Mouse (Mus musculus) stomach, embryonic 14.5 days (tissue): ENCODE measurements around the gene Foxd1. TPM values are rescaled to one million over a fixed set of nuclear protein-coding genes. Genes with fewer than 3 reads are reported as not detected.
A peak's percentile ranks its signal among the peaks of the same experiment; 100 is the strongest.

Experiments used
- ATAC-seq: fragments of 200-750 bp; cut with Nextera tagmentation; 2 replicates; pipeline ENCODE4 v1.8.0; 2017; ENCODE audit warnings: low read depth, moderate TSS enrichment; ENCODE audit not compliant: insufficient number of reproducible peaks, insufficient read depth, low FRiP score
- H3K27ac ChIP-seq: fragments of 300-500 bp; sonication (generic); 2 replicates; pipeline ENCODE4 v1.5.1; 2014; ENCODE audit warnings: mild to moderate bottlenecking, low read length, moderate library complexity, mixed read lengths
- H3K27me3 ChIP-seq: fragments of 300-500 bp; sonication (generic); 2 replicates; pipeline ENCODE4 v1.6.1; 2014; ENCODE audit warnings: low read length, control low read depth, mixed read lengths; ENCODE audit not compliant: control insufficient read depth, insufficient read depth
- H3K36me3 ChIP-seq: fragments of 300-500 bp; sonication (generic); 2 replicates; pipeline ENCODE4 v1.6.1; 2014; ENCODE audit warnings: mild to moderate bottlenecking, control low read depth, low read length, moderate library complexity, mixed read lengths; ENCODE audit not compliant: control insufficient read depth, insufficient read depth
- H3K4me1 ChIP-seq: fragments of 300-500 bp; sonication (generic); 2 replicates; pipeline ENCODE4 v1.6.1; 2014; ENCODE audit warnings: low read length, control low read depth, mixed read lengths; ENCODE audit not compliant: control insufficient read depth, insufficient read depth
- H3K4me2 ChIP-seq: fragments of 300-500 bp; sonication (generic); replicated peaks from 2 replicates; pipeline ENCODE4 v1.6.1; 2014; ENCODE audit warnings: low read depth, low read length, control low read depth
- H3K4me3 ChIP-seq: fragments of 300-500 bp; sonication (generic); 2 replicates; pipeline ENCODE4 v1.5.1; 2014; ENCODE audit warnings: low read depth, low read length, control low read depth
- H3K9ac ChIP-seq: fragments of 300-500 bp; sonication (generic); replicated peaks from 2 replicates; pipeline ENCODE4 v1.6.1; 2014; ENCODE audit warnings: low read depth, mild to moderate bottlenecking, control low read depth, low read length, moderate library complexity, mixed read lengths
- H3K9me3 ChIP-seq: fragments of 300-500 bp; sonication (generic); 2 replicates; pipeline ENCODE4 v1.6.1; 2016; ENCODE audit warnings: low read depth, low read length, control low read depth; ENCODE audit not compliant: control insufficient read depth
- WGBS: fragments of 180-500 bp; shearing (Covaris S2); extraction: QIAGEN DNeasy Blood & Tissue Kit; methylation state at CpG from one replicate; pipeline ENCODE4 v1.1.7; 2014; 5-methylcytosine and 5-hydroxymethylcytosine counted together
- polyA plus RNA-seq: library from polyadenylated mRNA; unstranded; fragments of >200 nt; fragmentation: Nextera tagmentation; extraction: Ambion mirVana; gene quantifications from 2 replicates; pipeline ENCODE4 v1.2.1, GENCODE M21; 2014

The Foxd1 gene
- polyA plus RNA-seq, 1 experiment from 2014 or later, result not detected

DNA sequence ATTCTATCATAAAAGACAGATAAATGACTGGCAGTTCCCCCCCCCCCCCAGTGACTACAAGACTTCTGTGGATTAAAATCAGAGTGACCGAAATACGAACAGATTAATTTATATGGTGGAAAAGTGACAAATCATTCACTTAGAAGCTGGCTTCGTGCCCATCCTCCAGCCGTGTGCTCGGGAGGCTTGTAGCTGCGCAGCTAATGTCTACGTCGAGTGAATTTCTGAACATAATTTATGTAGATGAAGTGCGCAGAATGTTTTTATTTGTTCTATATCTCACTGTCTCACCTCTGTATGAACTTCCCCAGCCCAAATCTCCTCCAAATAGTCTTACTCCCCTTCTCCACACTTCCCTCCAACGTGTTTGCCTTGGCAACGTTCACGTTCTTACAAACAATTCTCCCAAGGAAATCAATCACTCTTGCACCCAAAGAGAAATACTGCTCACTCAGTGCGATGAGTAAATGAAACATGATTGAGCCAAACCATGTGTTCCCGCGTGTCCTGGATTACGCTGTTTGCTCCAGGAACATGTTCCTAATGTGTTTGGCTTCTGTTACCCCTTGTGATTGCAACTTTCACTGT lies 30.0 kb downstream of the Foxd1 start:
- no peak overlapping the region for H3K4me2 ChIP-seq
- H3K9ac ChIP-seq, result no peak overlapping the region
- H3K4me1 ChIP-seq, result peaks cover 5% of the 10 kb centered on the region; the same call in 1 of the 2 replicates
- H3K27ac ChIP-seq, result no peak overlapping the region
- peak; percentile 42; the same call in 1 of the 2 replicates for ATAC-seq
- no peaks in the 10 kb centered on the region for H3K9me3 ChIP-seq
- H3K27me3 ChIP-seq, result no peaks in the 10 kb centered on the region
- H3K36me3 ChIP-seq, result no peaks in the 10 kb centered on the region
- no peak overlapping the region for H3K4me3 ChIP-seq
- WGBS, result 23% methylated on average over 16 of the region's 16 CpGs

DNA sequence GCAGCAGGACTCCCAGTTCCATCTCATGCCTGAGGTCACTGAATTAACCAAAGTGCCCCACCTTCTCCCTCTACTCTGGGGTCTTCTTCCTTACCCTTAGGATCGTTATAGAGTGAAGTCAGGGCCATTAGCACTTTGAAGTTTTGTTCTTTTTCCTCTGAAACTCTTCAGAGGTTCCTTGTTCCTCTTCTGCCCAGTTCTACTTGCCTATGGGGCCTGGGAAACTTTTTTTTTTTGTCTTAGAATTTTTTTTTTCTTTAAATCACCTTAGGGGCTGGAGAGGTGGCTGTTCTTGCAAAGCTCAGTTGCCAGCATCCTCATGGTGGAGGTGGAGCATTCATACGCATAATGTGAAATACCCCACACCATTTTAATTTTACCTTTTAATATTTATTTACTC lies 31.8 kb downstream of the Foxd1 start:
- Histone ChIP-seq H3K9me3 (no peaks in the 10 kb centered on the region), H3K4me3 (no peak overlapping the region), H3K4me1 (peaks cover 12% of the 10 kb centered on the region; the same call in 1 of the 2 replicates), H3K36me3 (no peaks in the 10 kb centered on the region), H3K27ac (no peak overlapping the region), H3K4me2 (no peak overlapping the region), H3K27me3 (peaks cover 8% of the 10 kb centered on the region; the same call in 1 of the 2 replicates), H3K9ac (no peak overlapping the region)
- no peak for ATAC-seq
- WGBS, result 92% methylated on average over 2 of the region's 2 CpGs

DNA sequence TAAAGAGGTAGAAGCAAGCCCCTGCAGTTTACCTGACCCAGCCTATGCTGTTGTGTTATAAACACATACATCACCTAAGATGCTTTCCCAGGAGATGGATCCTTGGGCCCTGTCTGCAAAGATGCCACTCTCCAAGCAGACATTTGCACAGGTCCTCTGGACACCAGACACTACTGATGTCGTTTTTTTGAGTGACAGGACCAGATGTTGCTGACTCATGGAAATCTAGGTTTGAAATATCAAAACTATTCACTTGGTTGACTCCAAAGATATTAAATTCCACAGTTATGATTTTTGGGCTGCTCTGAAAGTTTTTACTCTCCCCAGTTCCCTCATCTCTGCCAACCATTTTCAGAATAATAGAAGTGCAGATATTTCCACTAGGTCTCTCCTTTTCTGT lies 35.0 kb downstream of the Foxd1 start:
- ATAC-seq, result no peak
- peaks cover 29% of the 10 kb centered on the region for H3K27me3 ChIP-seq

DNA sequence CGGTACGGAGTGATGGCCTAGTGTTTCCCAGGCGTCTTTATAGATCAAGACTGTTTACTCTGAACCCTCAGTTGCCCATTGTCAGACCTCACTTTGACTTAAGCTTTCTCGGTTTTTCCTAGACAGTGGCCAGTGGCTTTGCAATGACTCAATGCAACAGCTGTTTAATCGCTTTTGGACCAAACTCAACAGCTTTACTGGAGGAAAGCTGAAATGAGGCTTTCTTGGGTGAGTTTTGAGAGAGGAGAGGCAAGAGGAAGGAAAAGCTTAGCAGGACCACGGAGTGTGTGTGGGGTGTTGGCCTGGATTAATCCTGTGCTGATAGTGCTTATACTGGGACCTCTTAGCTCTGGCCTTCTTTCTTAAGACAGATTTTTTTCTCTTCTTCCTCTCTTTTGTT lies 36.3 kb downstream of the Foxd1 start:
- Histone ChIP-seq H3K27me3 (peaks cover 29% of the 10 kb centered on the region), H3K27ac (no peak overlapping the region), H3K36me3 (no peaks in the 10 kb centered on the region), H3K4me3 (peak overlapping the region; percentile 35), H3K9me3 (no peaks in the 10 kb centered on the region), H3K4me2 (peak overlapping the region; percentile 88), H3K4me1 (peaks cover 23% of the 10 kb centered on the region), H3K9ac (no peak overlapping the region)
- ATAC-seq, result no peak
- 16% methylated on average over 6 of the region's 6 CpGs for WGBS

More for the DNA sequence above, 35.0 kb downstream of the Foxd1 start:
- Histone ChIP-seq H3K27ac (no peak overlapping the region), H3K4me3 (no peak overlapping the region), H3K36me3 (no peaks in the 10 kb centered on the region), H3K9me3 (no peaks in the 10 kb centered on the region), H3K4me2 (no peak overlapping the region), H3K9ac (no peak overlapping the region), H3K4me1 (peaks cover 28% of the 10 kb centered on the region)
- 72% methylated on average over 1 of the region's 1 CpGs for WGBS

DNA sequence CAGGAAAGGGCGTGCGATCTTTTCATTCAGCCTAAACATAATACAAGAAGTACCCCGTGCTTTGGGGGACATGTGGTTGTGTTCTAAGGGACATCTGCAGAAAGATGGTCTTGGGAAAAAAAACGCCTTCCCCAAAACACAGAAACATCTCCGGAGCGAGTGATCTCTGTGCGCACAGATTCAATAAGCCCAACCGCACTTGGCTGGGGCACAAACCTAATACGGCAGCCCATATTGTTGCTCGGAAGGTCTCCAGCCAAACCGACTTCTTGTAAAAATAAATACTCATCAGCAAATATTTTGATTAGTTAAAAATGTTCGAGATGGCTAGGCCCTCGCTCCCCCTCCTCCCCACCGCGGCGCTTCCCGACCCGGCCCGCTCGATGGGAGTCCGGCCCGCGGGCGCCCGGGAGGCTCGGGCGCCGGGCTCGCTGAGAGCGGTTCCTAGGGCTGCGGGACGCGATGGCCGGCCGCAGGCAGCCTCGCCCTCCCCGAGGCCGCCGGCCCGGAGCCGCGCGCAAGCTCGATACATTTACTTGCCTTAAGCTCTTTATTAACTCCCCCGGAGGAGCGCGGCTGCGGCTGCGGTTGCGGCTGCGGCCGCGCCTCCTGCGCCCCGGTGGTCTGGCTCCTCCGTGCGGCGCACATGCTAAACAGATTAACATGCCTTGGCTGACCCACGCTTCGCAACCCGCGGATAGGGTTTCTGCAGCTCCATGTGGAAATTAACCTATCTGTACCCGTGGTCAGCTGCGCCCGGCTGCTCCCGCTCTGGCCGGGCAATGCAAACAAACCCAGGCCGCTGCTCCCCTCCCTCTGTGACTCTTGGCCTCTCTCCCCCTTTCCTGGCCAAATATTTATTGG lies 37.0 kb downstream of the Foxd1 start:
- 1% methylated on average over 68 of the region's 68 CpGs for WGBS
- peaks cover 23% of the 10 kb centered on the region for H3K4me1 ChIP-seq
- no peaks in the 10 kb centered on the region for H3K36me3 ChIP-seq
- H3K9ac ChIP-seq, result 0 out of 2 replicates have a peak overlapping the region, but pooled peaks have one; percentile 14
- peak; percentile 64; the same call in 1 of the 2 replicates for ATAC-seq
- no peaks in the 10 kb centered on the region for H3K9me3 ChIP-seq
- H3K4me2 ChIP-seq, result peak overlapping the region; percentile 88
- peaks cover 29% of the 10 kb centered on the region for H3K27me3 ChIP-seq
- H3K4me3 ChIP-seq, result peak overlapping the region; percentile 35
- no peak overlapping the region; the same call in 1 of the 2 replicates for H3K27ac ChIP-seq

DNA sequence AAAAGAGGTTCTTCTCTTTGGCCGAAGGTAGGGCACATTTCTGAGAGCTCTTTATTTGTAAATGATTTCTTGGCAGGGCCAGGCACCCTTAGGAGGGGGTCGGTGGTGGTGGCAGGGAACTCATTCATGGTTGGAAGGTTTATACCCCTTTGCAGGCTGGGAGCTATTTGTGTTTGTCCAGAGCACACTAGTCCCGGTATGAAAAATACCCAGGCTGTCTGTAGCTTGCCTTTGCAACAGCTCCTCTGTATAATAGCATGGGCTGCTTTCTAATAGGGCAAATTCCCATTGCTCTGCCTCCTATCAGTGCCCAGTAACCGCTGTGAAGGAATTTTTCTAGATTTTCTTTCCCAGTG lies 37.6 kb downstream of the Foxd1 start:
- H3K27ac ChIP-seq, result no peak overlapping the region
- H3K9me3 ChIP-seq, result no peaks in the 10 kb centered on the region
- 3% methylated on average over 4 of the region's 4 CpGs for WGBS
- H3K4me2 ChIP-seq, result peak overlapping the region; percentile 88
- H3K27me3 ChIP-seq, result peaks cover 29% of the 10 kb centered on the region
- 0 out of 2 replicates have a peak, but pooled peaks have one; percentile 26 for ATAC-seq
- H3K9ac ChIP-seq, result no peak overlapping the region
- H3K4me3 ChIP-seq, result peak overlapping the region; percentile 35
- peaks cover 23% of the 10 kb centered on the region for H3K4me1 ChIP-seq
- H3K36me3 ChIP-seq, result no peaks in the 10 kb centered on the region

DNA sequence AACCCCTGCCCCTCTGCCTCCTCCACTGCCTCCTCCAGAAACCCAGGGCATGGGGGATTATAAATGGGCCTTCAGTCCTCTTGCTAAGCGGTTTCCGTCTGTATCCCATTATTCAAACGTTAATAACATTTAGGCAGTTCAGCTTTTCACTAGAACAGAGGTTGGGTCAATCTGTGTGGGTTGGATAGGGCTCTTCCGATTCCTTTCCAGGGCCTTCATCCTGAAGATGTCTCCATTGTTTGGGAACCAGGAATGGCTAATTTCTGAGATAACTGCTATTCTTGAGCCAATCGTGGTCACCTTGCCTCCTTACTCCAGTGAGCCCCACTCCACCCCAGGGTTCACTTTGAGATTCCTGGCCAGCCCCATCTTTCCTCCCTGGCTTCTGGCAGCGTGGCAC lies 38.0 kb downstream of the Foxd1 start:
- no peak overlapping the region for H3K27ac ChIP-seq
- H3K4me3 ChIP-seq, result no peak overlapping the region
- H3K27me3 ChIP-seq, result peaks cover 29% of the 10 kb centered on the region
- no peak overlapping the region for H3K9ac ChIP-seq
- WGBS, result 20% methylated on average over 6 of the region's 6 CpGs
- no peaks in the 10 kb centered on the region for H3K36me3 ChIP-seq
- no peaks in the 10 kb centered on the region for H3K9me3 ChIP-seq
- H3K4me2 ChIP-seq, result no peak overlapping the region
- H3K4me1 ChIP-seq, result peaks cover 23% of the 10 kb centered on the region
- no peak for ATAC-seq

DNA sequence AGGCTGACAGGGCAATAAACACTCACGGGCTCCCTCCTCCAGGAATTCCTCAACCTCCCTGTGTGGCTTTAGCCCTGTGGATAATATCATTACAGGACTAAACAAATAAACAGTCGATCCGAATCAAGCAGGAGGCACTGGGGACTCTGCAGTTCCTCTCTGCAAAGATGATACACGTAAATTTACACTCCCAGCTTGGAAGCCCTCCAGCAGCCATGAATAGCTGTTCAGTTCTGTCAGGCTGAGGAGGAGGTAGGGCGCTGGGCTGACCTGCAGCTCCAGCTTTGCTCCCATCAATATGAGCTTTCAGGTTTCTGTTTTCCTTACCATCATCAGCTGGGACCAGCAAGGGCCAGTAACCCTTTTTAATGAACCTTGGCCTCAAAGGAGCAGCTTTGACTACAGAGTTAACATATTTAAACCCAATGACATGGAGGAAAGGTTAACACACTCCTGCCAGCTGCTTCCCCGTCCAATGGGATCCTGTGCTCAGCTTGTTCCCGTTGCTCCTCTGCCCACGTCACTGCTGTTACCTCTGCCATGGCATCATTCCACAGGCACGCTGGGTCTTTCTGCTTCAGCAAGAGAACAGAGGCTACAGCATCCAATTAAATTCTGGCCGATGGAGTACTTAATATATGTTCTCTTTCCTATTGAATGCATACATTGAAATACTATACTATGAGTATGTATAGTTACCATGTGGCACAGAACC lies 39.5 kb downstream of the Foxd1 start:
- Histone ChIP-seq H3K9me3 (no peaks in the 10 kb centered on the region), H3K4me1 (peaks cover 23% of the 10 kb centered on the region), H3K27me3 (peaks cover 29% of the 10 kb centered on the region), H3K27ac (no peak overlapping the region), H3K4me2 (no peak overlapping the region), H3K36me3 (no peaks in the 10 kb centered on the region), H3K9ac (no peak overlapping the region), H3K4me3 (no peak overlapping the region)
- WGBS, result 19% methylated on average over 10 of the region's 10 CpGs
- ATAC-seq, result no peak
